Mouse (Mus musculus) layer of hippocampus, postnatal 36 days (tissue): ENCODE data around the gene Col23a1. TPM values are rescaled to one million over a fixed set of nuclear protein-coding genes. Genes with fewer than 3 reads are reported as not detected.

Source experiments
- DNase-seq, 2 experiments: peaks; one replicate each; pipeline ENCODE4 v3.0.0; 2022
- total RNA-seq, 2 experiments: library from RNA; stranded (reverse); gene quantifications; 2 replicates each; pipeline ENCODE4 v1.2.3; 2021

Col23a1 gene
- total RNA-seq, 2 experiments from 2014 or later = 4.2 to 4.9 TPM

- no peak for DNase-seq
Observed at GRCm38 (mm10) chr11:51543487-51544050, 253.8 kb downstream of the Col23a1 start.

GRCm38 (mm10) chr11:51544413-51544812, 254.7 kb downstream of the Col23a1 start:
- no peak for DNase-seq

GRCm38 (mm10) chr11:51545811-51546210, 256.1 kb downstream of the Col23a1 start:
- DNase-seq = no peak

GRCm38 (mm10) chr11:51551253-51551652, 261.5 kb downstream of the Col23a1 start:
- no peak for DNase-seq

GRCm38 (mm10) chr11:51552091-51552490, 262.4 kb downstream of the Col23a1 start:
- no peak for DNase-seq

GRCm38 (mm10) chr11:51554590-51554989, 264.9 kb downstream of the Col23a1 start:
- no peak for DNase-seq

GRCm38 (mm10) chr11:51555066-51555465, 265.3 kb downstream of the Col23a1 start:
- no peak for DNase-seq

- DNase-seq = no peak
Observed at GRCm38 (mm10) chr11:51563276-51563675, 273.6 kb downstream of the Col23a1 start.

- DNase-seq = no peak
Observed at GRCm38 (mm10) chr11:51565062-51565461, 275.3 kb downstream of the Col23a1 start.

GRCm38 (mm10) chr11:51565951-51566350, 276.2 kb downstream of the Col23a1 start:
- no peak for DNase-seq

GRCm38 (mm10) chr11:51568801-51569200, 279.1 kb downstream of the Col23a1 start:
- no peak for DNase-seq

- peak in 1 of 2 experiments; percentile 37 for DNase-seq
Observed at GRCm38 (mm10) chr11:51576454-51576853, 286.7 kb downstream of the Col23a1 start.

- no peak for DNase-seq
Observed at GRCm38 (mm10) chr11:51577587-51577986, 287.9 kb downstream of the Col23a1 start.

- no peak for DNase-seq
Observed at GRCm38 (mm10) chr11:51579024-51579423, 289.3 kb downstream of the Col23a1 start.

- peak in 1 of 2 experiments; percentile 36 for DNase-seq
Observed at GRCm38 (mm10) chr11:51582713-51583112, 293.0 kb downstream of the Col23a1 start.

- DNase-seq = no peak
Observed at GRCm38 (mm10) chr11:51584057-51584430, 294.3 kb downstream of the Col23a1 start.

- DNase-seq = peak; percentile 94 to 95
Observed at GRCm38 (mm10) chr11:51584431-51585248, 294.9 kb downstream of the Col23a1 start, which contains the start of gene Phykpl. Gene Phykpl (plus strand): TSS chr11:51584757.

- DNase-seq = no peak
Observed at GRCm38 (mm10) chr11:51585608-51586252, 296.0 kb downstream of the Col23a1 start.

- no peak for DNase-seq
Observed at GRCm38 (mm10) chr11:51586411-51586810, 296.7 kb downstream of the Col23a1 start.

- no peak for DNase-seq
Observed at GRCm38 (mm10) chr11:51587059-51587458, 297.3 kb downstream of the Col23a1 start.

- no peak for DNase-seq
Observed at GRCm38 (mm10) chr11:51588833-51589232, 299.1 kb downstream of the Col23a1 start.

- DNase-seq = no peak
Observed at GRCm38 (mm10) chr11:51590002-51590401, 300.3 kb downstream of the Col23a1 start.

- no peak for DNase-seq
Observed at GRCm38 (mm10) chr11:51591168-51591567, 301.4 kb downstream of the Col23a1 start.
